Mouse (Mus musculus): ENCODE results near the gene Pdap1. TPM values are rescaled to one million over a fixed set of nuclear protein-coding genes. Genes with fewer than 3 reads are reported as not detected.
"Not testable (repeated sequence)": the region's sequence is repeated elsewhere in the genome, so short reads cannot be mapped to it uniquely, and the experiment has no call there.

Pdap1 gene
- total RNA-seq, 2 experiments from 2014 or later = 54.8 to 55.9 TPM

GRCm38 (mm10) chr5:145120921-145121320 lies 19.1 kb downstream of the Pdap1 start:
- intact Hi-C loops (cut with DNase I) = no loop called here

GRCm38 (mm10) chr5:145119385-145119784 lies 20.7 kb downstream of the Pdap1 start:
- intact Hi-C loops (cut with DNase I) = no loop called here

More at GRCm38 (mm10) chr5:145120921-145121320, 19.1 kb downstream of the Pdap1 start:
- DNase-seq = no peak

GRCm38 (mm10) chr5:145118461-145118860 lies 21.6 kb downstream of the Pdap1 start:
- intact Hi-C loops (cut with DNase I) = no loop called here
- DNase-seq = no peak

More at GRCm38 (mm10) chr5:145119385-145119784, 20.7 kb downstream of the Pdap1 start:
- no peak for DNase-seq

- intact Hi-C loops (cut with DNase I) = no loop called here
- DNase-seq = no peak
Observed at GRCm38 (mm10) chr5:145118005-145118404, 22.0 kb downstream of the Pdap1 start.

- intact Hi-C loops (cut with DNase I) = loop anchor here (2.0 kb wide), 1 partner anchor 22 kb away; no protein-coding TSS in a partner anchor
Observed at GRCm38 (mm10) chr5:145116916-145117315, 23.1 kb downstream of the Pdap1 start.

GRCm38 (mm10) chr5:145116316-145116715 lies 23.7 kb downstream of the Pdap1 start:
- peak; percentile 78 to 80 for DNase-seq
- intact Hi-C loops (cut with DNase I) = loop anchor here (2.0 kb wide), 1 partner anchor 22 kb away; no protein-coding TSS in a partner anchor

More at GRCm38 (mm10) chr5:145116916-145117315, 23.1 kb downstream of the Pdap1 start:
- DNase-seq = peak; percentile 77 to 85

- intact Hi-C loops (cut with DNase I) = loop anchor here (2.0 kb wide), 2 partner anchors 23 to 51 kb away; partner anchors contain the start of genes Cpsf4 and Ptcd1
- no peak for DNase-seq
Observed at GRCm38 (mm10) chr5:145115736-145116135, 24.3 kb downstream of the Pdap1 start.

GRCm38 (mm10) chr5:145114606-145115473 lies 25.2 kb downstream of the Pdap1 start:
- peak; percentile 81 for DNase-seq
- intact Hi-C loops (cut with DNase I) = loop anchor here (2.0 kb wide), 1 partner anchor 52 kb away; the partner anchor contains the start of genes Cpsf4 and Ptcd1

- peak; percentile 80 to 82 for DNase-seq
- intact Hi-C loops (cut with DNase I) = loop anchor here (2.0 kb wide), 1 partner anchor 53 kb away; the partner anchor contains the start of genes Cpsf4 and Ptcd1
Observed at GRCm38 (mm10) chr5:145114071-145114605, 25.9 kb downstream of the Pdap1 start, which contains the start of gene Arpc1b. Gene Arpc1b, plus strand, starts transcription at chr5:145114215.

GRCm38 (mm10) chr5:145113416-145113815 lies 26.6 kb downstream of the Pdap1 start:
- intact Hi-C loops (cut with DNase I) = no loop called here
- DNase-seq = no peak

- no peak for DNase-seq
- intact Hi-C loops (cut with DNase I) = no loop called here
Observed at GRCm38 (mm10) chr5:145112566-145112965, 27.5 kb downstream of the Pdap1 start.

GRCm38 (mm10) chr5:145110401-145110800 lies 29.6 kb downstream of the Pdap1 start:
- intact Hi-C loops (cut with DNase I) = no loop called here
- no peak for DNase-seq

- intact Hi-C loops (cut with DNase I) = no loop called here
- no peak for DNase-seq
Observed at GRCm38 (mm10) chr5:145105694-145106275, 34.3 kb downstream of the Pdap1 start.

GRCm38 (mm10) chr5:145104328-145104727 lies 35.7 kb downstream of the Pdap1 start:
- no peak for DNase-seq
- intact Hi-C loops (cut with DNase I) = no loop called here

GRCm38 (mm10) chr5:145102706-145103105 lies 37.3 kb downstream of the Pdap1 start:
- no peak for DNase-seq
- intact Hi-C loops (cut with DNase I) = no loop called here

- DNase-seq; intact Hi-C loops (cut with DNase I): not testable (repeated sequence)
Observed at GRCm38 (mm10) chr5:145101451-145101850, 38.6 kb downstream of the Pdap1 start.

- intact Hi-C loops (cut with DNase I) = no loop called here
- peak; percentile 33 to 37 for DNase-seq
Observed at GRCm38 (mm10) chr5:145100960-145101359, 39.1 kb downstream of the Pdap1 start.

GRCm38 (mm10) chr5:145098340-145098821 lies 41.7 kb downstream of the Pdap1 start:
- intact Hi-C loops (cut with DNase I) = no loop called here
- no peak for DNase-seq

- DNase-seq = no peak
- intact Hi-C loops (cut with DNase I) = no loop called here
Observed at GRCm38 (mm10) chr5:145096195-145096594, 43.8 kb downstream of the Pdap1 start.

- intact Hi-C loops (cut with DNase I) = loop anchor here (10.0 kb wide), 1 partner anchor 195 kb away; no protein-coding TSS in a partner anchor
- DNase-seq = no peak
Observed at GRCm38 (mm10) chr5:145089878-145090277, 50.2 kb downstream of the Pdap1 start.

GRCm38 (mm10) chr5:145088186-145088585 lies 51.9 kb downstream of the Pdap1 start:
- no peak for DNase-seq
- intact Hi-C loops (cut with DNase I) = loop anchor here (10.0 kb wide), 1 partner anchor 193 kb away; no protein-coding TSS in a partner anchor
